Mouse (Mus musculus): ENCODE measurements at regions not wholly inside any gene's neighbourhood (a gene's known extent, or its start where the extent isn't known, plus 50 kb on each side); places are given as distances from the start of the nearest gene placed in this dataset.

- TF ChIP-seq CTCF (IDR thresholded peaks at IDR 0.05), result no peak
- Histone ChIP-seq H3K27ac (no peak overlapping the region), H3K4me3 (no peak overlapping the region)
- DNase-seq (ENCODE audit: extremely low spot score in 1 of 2, low spot score in 2 of 2), result no peak
- intact Hi-C loops (cut with DNase I), result no loop called here
Measured at GRCm38 (mm10) chrX:11776236-11776899, 383.8 kb downstream of the Bcor start.

- DNase-seq (ENCODE audit: extremely low spot score in 1 of 2, low spot score in 2 of 2), result no peak
- intact Hi-C loops (cut with DNase I), result loop anchor here (5.0 kb wide), 2 partner anchors 48 to 128 kb away; no protein-coding TSS in a partner anchor
- no peak for TF ChIP-seq CTCF (IDR thresholded peaks at IDR 0.05)
- Histone ChIP-seq H3K4me3 (no peak overlapping the region), H3K27ac (no peak overlapping the region)
Measured at GRCm38 (mm10) chrX:11795010-11795409, 365.1 kb downstream of the Bcor start.

GRCm38 (mm10) chrX:11797870-11798269 is 362.3 kb downstream of the Bcor start:
- no peak; the same call in 1 of the 2 replicates for TF ChIP-seq CTCF (IDR thresholded peaks at IDR 0.05)
- H3K27ac ChIP-seq, result no peak overlapping the region
- H3K4me3 ChIP-seq, result no peak overlapping the region
- peak; percentile 26 to 34 for DNase-seq (ENCODE audit: extremely low spot score in 1 of 2, low spot score in 2 of 2)
- intact Hi-C loops (cut with DNase I), result loop anchor here (5.0 kb wide), 2 partner anchors 51 to 131 kb away; no protein-coding TSS in a partner anchor

DNA sequence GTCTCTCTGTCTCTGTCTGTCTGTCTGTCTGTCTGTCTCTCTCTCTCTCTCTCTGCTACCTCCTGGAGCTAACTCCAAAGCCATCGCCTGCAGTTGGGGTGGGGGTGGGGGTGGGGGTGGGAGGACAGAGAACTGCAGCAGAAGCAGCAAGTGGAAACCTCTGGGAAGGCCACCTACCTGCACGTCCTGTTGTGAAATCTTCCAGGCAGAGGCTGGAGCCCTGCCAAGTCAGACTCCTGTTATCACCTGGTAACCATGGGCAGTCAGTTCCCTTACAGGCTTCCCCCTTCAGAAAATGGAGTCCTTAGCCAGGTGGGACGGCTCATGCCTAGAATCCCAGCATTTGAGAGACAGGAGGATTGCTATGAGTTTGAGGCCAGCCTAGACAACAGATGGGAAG is 361.8 kb downstream of the Bcor start:
- Histone ChIP-seq H3K27ac (no peak overlapping the region), H3K4me3 (no peak overlapping the region)
- intact Hi-C loops (cut with DNase I), result loop anchor here (5.0 kb wide), 2 partner anchors 51 to 131 kb away; no protein-coding TSS in a partner anchor
- no peak for TF ChIP-seq CTCF (IDR thresholded peaks at IDR 0.05)
- no peak for DNase-seq (ENCODE audit: extremely low spot score in 1 of 2, low spot score in 2 of 2)

- Histone ChIP-seq H3K27ac (no peak overlapping the region), H3K4me3 (no peak overlapping the region)
- no peak for TF ChIP-seq CTCF (IDR thresholded peaks at IDR 0.05)
- intact Hi-C loops (cut with DNase I), result loop anchor here (5.0 to 10.0 kb wide), 2 partner anchors 166 to 282 kb away; no protein-coding TSS in a partner anchor
- peak; percentile 27 to 64 for DNase-seq (ENCODE audit: extremely low spot score in 1 of 2, low spot score in 2 of 2)
Measured at GRCm38 (mm10) chrX:11800400-11800941, 359.7 kb downstream of the Bcor start.

DNA sequence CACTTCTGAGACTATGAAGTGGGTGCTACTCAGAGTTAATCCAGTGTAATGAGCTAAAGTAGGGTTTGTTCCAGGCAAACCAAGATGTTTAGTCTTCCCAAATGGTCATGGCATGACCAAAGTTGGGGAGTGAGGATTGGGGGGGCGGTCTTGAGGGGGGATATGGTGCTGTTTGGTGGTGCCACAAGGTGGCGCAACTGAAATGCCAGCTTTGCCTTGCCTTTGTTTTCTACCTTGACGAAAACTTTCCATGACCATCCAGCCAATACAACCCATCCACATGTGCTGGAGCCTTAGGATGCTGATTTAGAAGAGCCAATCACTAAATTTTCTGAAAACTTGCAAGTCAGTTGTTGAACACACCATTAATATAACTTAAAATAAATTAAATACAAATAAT is 358.9 kb downstream of the Bcor start:
- peak; percentile 21 for TF ChIP-seq CTCF (IDR thresholded peaks at IDR 0.05)
- DNase-seq (ENCODE audit: extremely low spot score in 1 of 2, low spot score in 2 of 2), result no peak
- H3K27ac ChIP-seq, result no peak overlapping the region
- no peak overlapping the region for H3K4me3 ChIP-seq
- intact Hi-C loops (cut with DNase I), result loop anchor here (5.0 to 10.0 kb wide), 2 partner anchors 166 to 281 kb away; no protein-coding TSS in a partner anchor

- intact Hi-C loops (cut with DNase I), result loop anchor here (5.0 to 10.0 kb wide), 2 partner anchors 167 to 281 kb away; no protein-coding TSS in a partner anchor
- no peak for DNase-seq (ENCODE audit: extremely low spot score in 1 of 2, low spot score in 2 of 2)
- TF ChIP-seq CTCF (IDR thresholded peaks at IDR 0.05), result no peak
Measured at GRCm38 (mm10) chrX:11801621-11802020, 358.5 kb downstream of the Bcor start.

DNA sequence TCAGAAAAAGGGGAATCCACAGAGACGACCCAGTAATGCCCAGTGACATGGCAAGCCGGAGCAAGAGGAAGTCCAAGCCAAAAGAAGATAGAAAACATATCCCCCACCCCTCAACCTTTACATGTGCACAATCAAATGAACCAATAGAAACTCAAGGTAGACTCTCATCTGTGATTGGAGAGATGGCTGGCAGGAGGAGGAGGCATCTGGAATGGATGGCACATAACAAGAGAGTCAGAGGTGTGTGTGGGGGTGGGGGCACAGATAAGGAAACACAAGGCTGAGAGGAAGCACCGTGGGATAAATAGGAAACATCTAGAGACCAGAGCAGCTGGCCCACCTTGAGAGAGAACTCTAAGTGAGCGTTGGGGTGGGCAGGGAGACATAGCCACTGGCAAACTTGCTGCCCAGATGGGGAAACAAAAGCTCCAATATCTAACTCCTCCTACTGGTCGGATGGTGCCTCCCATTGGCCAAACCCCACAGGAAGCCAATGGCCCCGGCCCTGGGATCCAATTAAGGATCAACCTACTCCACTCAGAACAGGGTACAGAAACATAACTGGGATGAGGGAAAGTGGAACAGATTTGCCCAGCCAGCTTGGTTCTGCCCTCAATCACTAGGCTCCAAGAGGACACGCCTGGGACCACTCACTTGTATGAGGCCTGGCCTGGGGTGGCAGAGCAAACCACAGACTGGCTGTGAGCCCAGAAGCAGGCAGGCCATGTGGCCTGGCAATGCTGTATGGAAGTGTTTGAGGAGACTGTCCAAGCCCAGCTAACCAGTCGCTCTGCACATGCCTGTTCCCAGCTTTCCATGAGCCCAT is 357.9 kb downstream of the Bcor start:
- DNase-seq (ENCODE audit: extremely low spot score in 1 of 2, low spot score in 2 of 2), result no peak
- intact Hi-C loops (cut with DNase I), result loop anchor here (5.0 to 10.0 kb wide), 2 partner anchors 167 to 280 kb away; no protein-coding TSS in a partner anchor
- H3K27ac ChIP-seq, result no peak overlapping the region
- TF ChIP-seq CTCF (IDR thresholded peaks at IDR 0.05), result no peak
- no peak overlapping the region for H3K4me3 ChIP-seq

More at GRCm38 (mm10) chrX:11801621-11802020, 358.5 kb downstream of the Bcor start:
- Histone ChIP-seq H3K27ac (no peak overlapping the region), H3K4me3 (no peak overlapping the region)

DNA sequence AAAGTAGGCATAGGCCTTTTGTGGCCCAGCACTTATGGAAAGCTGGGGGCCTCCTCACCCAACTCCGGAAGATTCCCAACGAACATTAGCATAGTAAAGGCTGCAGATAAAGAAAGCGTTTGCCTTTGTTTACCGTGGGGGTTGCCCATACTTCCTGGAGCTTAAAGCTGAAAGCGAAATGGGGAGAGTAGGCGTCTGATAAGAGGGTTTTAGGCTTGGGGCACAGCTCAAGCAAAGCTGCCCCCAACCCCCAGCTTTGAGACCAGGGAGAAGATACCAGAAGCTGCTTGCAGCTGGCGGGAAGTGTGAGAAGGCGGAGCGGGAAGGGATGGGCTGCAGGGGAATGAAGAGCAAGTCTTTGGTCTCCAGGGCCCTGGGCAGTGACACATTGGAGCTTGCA is 356.9 kb downstream of the Bcor start:
- H3K4me3 ChIP-seq, result no peak overlapping the region
- no peak overlapping the region for H3K27ac ChIP-seq
- intact Hi-C loops (cut with DNase I), result loop anchor here (5.0 to 10.0 kb wide), 2 partner anchors 168 to 279 kb away; no protein-coding TSS in a partner anchor
- no peak for TF ChIP-seq CTCF (IDR thresholded peaks at IDR 0.05)
- no peak for DNase-seq (ENCODE audit: extremely low spot score in 1 of 2, low spot score in 2 of 2)

DNA sequence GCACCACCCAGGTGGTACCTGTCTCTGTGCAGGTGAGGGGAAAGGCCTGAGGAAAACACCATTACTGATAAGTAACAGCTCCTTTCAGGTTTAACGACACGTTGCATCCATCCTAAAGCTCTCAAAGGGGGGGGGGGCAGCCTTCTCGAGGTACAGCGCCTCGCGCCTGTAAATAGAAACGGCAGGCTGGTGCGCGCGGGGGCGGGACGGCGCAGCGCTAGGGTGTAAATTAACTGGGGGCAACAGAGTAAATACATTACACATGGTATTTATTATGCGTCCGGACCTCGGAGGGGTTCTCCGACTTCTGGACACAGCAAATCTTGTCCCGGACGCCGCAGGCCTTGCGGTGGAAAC is 353.3 kb downstream of the Bcor start:
- intact Hi-C loops (cut with DNase I), result loop anchor here (5.0 to 10.0 kb wide), 3 partner anchors 172 to 345 kb away; no protein-coding TSS in a partner anchor
- peak overlapping the region; percentile 48 for H3K4me3 ChIP-seq
- no peak for TF ChIP-seq CTCF (IDR thresholded peaks at IDR 0.05)
- peak overlapping the region; percentile 76 for H3K27ac ChIP-seq
- peak in 1 of 2 experiments; percentile 28 for DNase-seq (ENCODE audit: extremely low spot score in 1 of 2, low spot score in 2 of 2)

- intact Hi-C loops (cut with DNase I), result loop anchor here (5.0 to 10.0 kb wide), 3 partner anchors 173 to 345 kb away; no protein-coding TSS in a partner anchor
- DNase-seq (ENCODE audit: extremely low spot score in 1 of 2, low spot score in 2 of 2), result peak; percentile 43 to 63
- H3K27ac ChIP-seq, result peak overlapping the region; percentile 80
Measured at GRCm38 (mm10) chrX:11807253-11807882, 352.8 kb downstream of the Bcor start.

More at GRCm38 (mm10) chrX:11807253-11807882, 352.8 kb downstream of the Bcor start:
- H3K4me3 ChIP-seq, result peak overlapping the region; percentile 48
- no peak for TF ChIP-seq CTCF (IDR thresholded peaks at IDR 0.05)
